Mouse (Mus musculus) limb, embryonic 13.5 days (tissue): ENCODE measurements around the gene Plekho1. TPM values are rescaled to one million over a fixed set of nuclear protein-coding genes. Genes with fewer than 3 reads are reported as not detected.

Source experiments
- ATAC-seq: fragments of 200-750 bp; cut with Nextera tagmentation; 2 replicates; pipeline ENCODE4 v1.8.0; 2017; ENCODE audit warnings: low read depth, moderate number of reproducible peaks, moderate TSS enrichment; ENCODE audit not compliant: low FRiP score
- H3K27ac ChIP-seq: fragments of 300-500 bp; sonication (generic); 2 replicates; pipeline ENCODE4 v1.5.1; 2015; ENCODE audit warnings: inconsistent platforms, mild to moderate bottlenecking, moderate library complexity
- H3K27me3 ChIP-seq: fragments of 300-500 bp; sonication (generic); 2 replicates; pipeline ENCODE4 v1.6.1; 2015; ENCODE audit warnings: mild to moderate bottlenecking, inconsistent platforms
- H3K36me3 ChIP-seq: fragments of 300-500 bp; sonication (generic); 2 replicates; pipeline ENCODE4 v1.6.1; 2015; ENCODE audit warnings: inconsistent platforms, mild to moderate bottlenecking, moderate library complexity
- H3K4me1 ChIP-seq: fragments of 300-500 bp; sonication (generic); 2 replicates; pipeline ENCODE4 v1.6.1; 2015; ENCODE audit warnings: inconsistent platforms
- H3K4me2 ChIP-seq: fragments of 300-500 bp; sonication (generic); replicated peaks from 2 replicates; pipeline ENCODE4 v1.6.1; 2015; ENCODE audit warnings: inconsistent platforms, mild to moderate bottlenecking, moderate library complexity
- H3K4me3 ChIP-seq: fragments of 300-500 bp; sonication (generic); 2 replicates; pipeline ENCODE4 v1.5.1; 2015; ENCODE audit warnings: moderate library complexity, mild to moderate bottlenecking, inconsistent platforms
- H3K9ac ChIP-seq: fragments of 300-500 bp; sonication (generic); 2 replicates; pipeline ENCODE4 v1.6.1; 2015; ENCODE audit warnings: mild to moderate bottlenecking, inconsistent platforms
- H3K9me3 ChIP-seq: fragments of 300-500 bp; sonication (generic); 2 replicates; pipeline ENCODE4 v1.6.1; 2016; ENCODE audit warnings: inconsistent platforms
- WGBS: fragments of 180-500 bp; shearing (Covaris S2); methylation state at CpG from one replicate; pipeline ENCODE4 v1.1.7; 2015; 5-methylcytosine and 5-hydroxymethylcytosine counted together
- polyA plus RNA-seq: library from polyadenylated mRNA; unstranded; fragments of >200 nt; fragmentation: Nextera tagmentation; extraction: Ambion mirVana; gene quantifications from 2 replicates; pipeline ENCODE4 v1.2.1, GENCODE M21; 2015

Plekho1 gene
- polyA plus RNA-seq, 1 experiment from 2014 or later = 60.0 TPM

- WGBS = 68% methylated on average over 9 of the region's 9 CpGs
- Histone ChIP-seq H3K9me3 (no peaks in the 10 kb centered on the region), H3K27me3 (no peaks in the 10 kb centered on the region), H3K36me3 (peaks cover 5% of the 10 kb centered on the region; the same call in 1 of the 2 replicates), H3K4me3 (no peak overlapping the region), H3K27ac (no peak overlapping the region), H3K4me2 (no peak overlapping the region), H3K9ac (no peak overlapping the region; the same call in 1 of the 2 replicates), H3K4me1 (peaks cover 17% of the 10 kb centered on the region)
- ATAC-seq = no peak
These were observed 5.2 kb upstream of the Plekho1 start for GRCm38 (mm10) chr3:96000921-96001501.

- WGBS = 84% methylated on average over 14 of the region's 14 CpGs
- Histone ChIP-seq H3K27ac (no peak overlapping the region), H3K4me1 (peaks cover 17% of the 10 kb centered on the region), H3K4me2 (no peak overlapping the region), H3K9me3 (no peaks in the 10 kb centered on the region), H3K4me3 (no peak overlapping the region), H3K27me3 (no peaks in the 10 kb centered on the region), H3K36me3 (peaks cover 5% of the 10 kb centered on the region; the same call in 1 of the 2 replicates), H3K9ac (no peak overlapping the region)
- ATAC-seq = no peak
These were observed 4.4 kb upstream of the Plekho1 start for GRCm38 (mm10) chr3:96000080-96000632.

DNA sequence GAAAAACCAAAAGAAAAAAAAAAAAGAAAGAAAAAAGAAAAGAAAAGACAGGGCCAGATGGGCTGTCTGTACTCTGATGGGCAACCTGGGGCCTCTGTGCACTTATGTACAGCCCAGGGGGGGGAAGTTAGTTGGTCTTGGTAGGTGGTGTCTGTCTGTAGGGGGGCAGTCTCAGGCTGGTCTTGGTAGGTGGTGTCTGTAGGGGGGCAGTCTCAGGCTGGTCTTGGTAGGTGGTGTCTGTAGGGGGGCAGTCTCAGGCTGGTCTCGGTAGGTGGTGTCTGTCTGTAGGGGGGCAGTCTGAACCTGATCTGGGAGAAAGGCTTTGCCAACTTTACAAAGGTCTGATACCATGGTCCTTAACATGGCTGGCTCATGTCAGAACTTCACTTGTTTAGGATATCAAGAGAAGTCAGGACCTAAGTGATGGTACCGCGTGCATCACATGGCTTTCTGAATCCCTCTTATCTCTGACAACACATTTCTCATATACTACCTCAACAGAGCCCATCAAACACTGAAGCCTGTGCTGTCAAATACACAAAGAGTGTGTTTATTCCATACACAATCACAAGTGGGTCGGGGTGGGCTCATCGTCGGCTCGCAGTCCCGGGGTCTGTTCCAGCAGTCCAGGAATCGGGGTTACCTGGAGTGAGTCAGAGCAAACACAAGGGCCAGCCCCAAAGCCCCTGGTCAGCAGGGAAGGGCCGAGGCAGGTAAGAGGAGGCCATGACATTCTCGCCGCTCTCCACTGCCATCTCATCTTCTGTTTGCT lies 3.7 kb upstream of the Plekho1 start:
- no peaks in the 10 kb centered on the region for H3K9me3 ChIP-seq
- no peak for ATAC-seq
- H3K27me3 ChIP-seq = no peaks in the 10 kb centered on the region
- H3K36me3 ChIP-seq = peaks cover 5% of the 10 kb centered on the region; the same call in 1 of the 2 replicates
- H3K27ac ChIP-seq = no peak overlapping the region
- H3K4me2 ChIP-seq = no peak overlapping the region
- H3K4me3 ChIP-seq = no peak overlapping the region
- H3K4me1 ChIP-seq = peaks cover 17% of the 10 kb centered on the region
- 91% methylated on average over 12 of the region's 12 CpGs for WGBS
- H3K9ac ChIP-seq = no peak overlapping the region

DNA sequence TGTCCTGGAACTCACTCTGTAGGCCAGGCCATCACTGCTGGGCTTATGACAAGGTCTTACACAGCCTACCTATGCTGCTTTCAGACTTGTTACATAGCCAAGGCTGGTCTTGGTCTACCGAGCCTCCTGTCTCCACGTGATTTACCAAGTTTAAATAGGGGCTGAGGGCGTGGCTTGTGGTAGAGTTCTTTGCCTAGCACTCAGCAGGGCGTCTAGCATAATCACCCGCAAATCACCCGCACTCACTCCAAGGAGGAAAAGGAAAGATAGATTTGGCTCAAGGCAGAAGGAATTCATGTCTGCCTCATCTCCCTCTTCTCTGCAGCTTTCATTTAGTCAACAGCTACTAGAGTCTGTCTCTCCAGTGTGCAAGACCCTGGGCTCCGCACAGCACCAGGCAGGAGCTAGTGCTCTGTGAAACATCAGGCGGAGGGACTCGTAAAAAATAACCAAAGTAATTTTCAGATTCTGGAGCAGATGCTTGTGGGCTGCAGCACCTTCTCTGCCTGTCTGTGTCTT lies 1.5 kb upstream of the Plekho1 start:
- Histone ChIP-seq H3K4me3 (peak overlapping the region; percentile 80), H3K4me1 (peaks cover 39% of the 10 kb centered on the region), H3K36me3 (peaks cover 13% of the 10 kb centered on the region), H3K27me3 (no peaks in the 10 kb centered on the region), H3K4me2 (peak overlapping the region; percentile 84), H3K9ac (peak overlapping the region; percentile 99; the same call in 1 of the 2 replicates), H3K27ac (peak overlapping the region; percentile 61; the same call in 1 of the 2 replicates), H3K9me3 (no peaks in the 10 kb centered on the region)
- 0 out of 2 replicates have a peak, but pooled peaks have one; percentile 44 for ATAC-seq
- WGBS = 8% methylated on average over 9 of the region's 9 CpGs

DNA sequence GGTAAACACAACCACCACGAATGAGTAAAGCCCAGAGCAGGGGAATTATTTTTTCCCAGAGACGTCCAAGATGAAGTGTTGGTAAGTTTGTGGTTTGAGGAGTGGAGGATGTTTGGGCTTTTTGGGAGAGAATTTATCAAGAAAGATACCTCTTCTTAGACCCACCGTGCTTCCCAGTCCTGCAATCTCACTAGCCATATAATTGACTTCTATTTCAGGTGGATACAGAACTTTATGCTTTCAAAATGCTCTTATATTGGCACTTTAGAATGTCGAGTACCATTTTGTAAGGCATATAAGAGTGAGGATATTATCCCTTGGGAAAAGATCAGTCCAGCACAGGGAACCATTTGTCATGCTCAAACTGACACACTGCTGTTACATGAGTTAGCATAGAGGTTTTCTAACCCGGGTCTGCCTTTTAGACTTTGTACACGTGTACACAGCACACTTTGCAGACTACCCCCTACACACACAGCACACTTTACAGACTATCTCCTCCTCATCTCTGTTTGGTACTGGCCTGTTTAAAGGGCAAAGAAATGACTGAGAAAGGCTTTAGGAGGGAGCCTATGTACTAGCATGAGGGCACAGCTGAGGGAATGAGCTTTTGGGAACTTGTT lies 761 bp upstream of the Plekho1 start:
- no peak for ATAC-seq
- Histone ChIP-seq H3K27ac (peak overlapping the region; percentile 99), H3K4me2 (peak overlapping the region; percentile 84), H3K36me3 (peaks cover 20% of the 10 kb centered on the region), H3K4me1 (peaks cover 41% of the 10 kb centered on the region), H3K9me3 (no peaks in the 10 kb centered on the region), H3K9ac (peak overlapping the region; percentile 99), H3K4me3 (peak overlapping the region; percentile 80), H3K27me3 (no peaks in the 10 kb centered on the region)
- 4% methylated on average over 6 of the region's 6 CpGs for WGBS

DNA sequence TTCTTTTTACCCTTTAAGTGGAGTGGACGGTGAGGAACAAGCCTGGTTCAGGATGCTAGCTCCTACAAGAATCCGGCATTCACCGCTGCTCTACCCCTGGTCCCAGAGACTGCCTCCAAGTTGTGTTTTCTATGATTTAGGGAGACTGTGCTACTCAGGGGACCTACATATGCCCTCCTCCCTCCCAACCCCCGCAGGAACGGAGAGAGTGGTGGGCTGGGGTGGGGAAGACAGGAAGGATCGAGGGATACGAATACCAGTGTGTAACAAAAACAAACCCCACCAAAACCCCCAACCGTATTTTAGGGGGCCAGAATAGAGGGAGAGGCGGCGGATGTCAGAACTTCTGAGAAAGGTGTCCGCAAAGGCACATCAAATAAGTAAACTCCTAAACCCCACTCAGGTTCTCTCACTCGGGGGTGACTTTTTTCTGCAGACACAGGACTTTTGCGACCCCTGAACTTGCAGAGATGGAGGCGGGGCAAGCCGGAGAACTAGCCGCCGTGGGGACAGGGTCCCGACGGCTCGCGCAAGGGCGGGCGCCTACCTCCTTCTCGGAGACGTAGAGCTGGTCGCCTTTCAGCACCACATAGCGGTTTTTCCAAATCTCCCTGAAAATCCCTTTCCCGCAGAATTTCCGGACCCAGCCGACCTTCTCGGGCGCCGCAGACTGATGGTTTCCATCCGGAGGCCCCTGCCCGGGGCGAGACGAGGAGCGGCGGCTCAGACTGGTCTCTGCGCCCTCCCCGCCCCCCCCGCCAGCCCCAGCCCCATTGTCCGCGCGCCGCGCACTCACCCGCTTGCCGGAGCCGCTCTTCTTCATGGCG lies 613 bp downstream of the Plekho1 start:
- peak overlapping the region; percentile 80 for H3K4me3 ChIP-seq
- H3K4me1 ChIP-seq = peaks cover 41% of the 10 kb centered on the region
- peak overlapping the region; percentile 99 for H3K9ac ChIP-seq
- H3K36me3 ChIP-seq = peaks cover 33% of the 10 kb centered on the region
- peak overlapping the region; percentile 99 for H3K27ac ChIP-seq
- H3K27me3 ChIP-seq = no peaks in the 10 kb centered on the region
- no peaks in the 10 kb centered on the region for H3K9me3 ChIP-seq
- peak; percentile 71; the same call in 1 of the 2 replicates for ATAC-seq
- peak overlapping the region; percentile 84 for H3K4me2 ChIP-seq
- WGBS = under 1% methylated on average over 49 of the region's 51 CpGs

GRCm38 (mm10) chr3:95994381-95994846 lies 1.4 kb downstream of the Plekho1 start:
- Histone ChIP-seq H3K4me1 (peaks cover 41% of the 10 kb centered on the region), H3K4me3 (peak overlapping the region; percentile 80), H3K9me3 (no peaks in the 10 kb centered on the region), H3K4me2 (peak overlapping the region; percentile 84), H3K27me3 (no peaks in the 10 kb centered on the region), H3K27ac (peak overlapping the region; percentile 99), H3K36me3 (peaks cover 41% of the 10 kb centered on the region), H3K9ac (peak overlapping the region; percentile 99)
- no peak for ATAC-seq
- 10% methylated on average over 6 of the region's 6 CpGs for WGBS

DNA sequence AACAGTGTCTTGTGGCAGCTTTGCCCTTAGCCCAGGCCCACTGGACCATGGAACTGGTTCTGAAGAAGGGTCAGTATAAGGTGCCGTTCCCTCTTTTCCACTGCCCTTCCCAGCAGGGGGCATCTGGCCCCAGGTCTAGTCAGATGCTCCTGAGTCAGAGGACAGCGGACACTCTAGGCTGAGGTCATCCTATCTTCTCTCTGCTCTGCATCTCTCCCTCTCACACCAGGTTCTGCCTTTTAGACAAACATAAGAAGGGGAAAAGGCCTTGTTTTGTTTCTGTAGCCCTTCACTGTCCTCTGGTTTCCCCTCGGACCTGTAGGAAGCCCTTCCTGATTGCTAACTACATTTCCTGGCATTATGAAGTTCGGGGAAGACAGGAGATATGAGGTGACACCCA lies 1.9 kb downstream of the Plekho1 start:
- Histone ChIP-seq H3K4me2 (peak overlapping the region; percentile 84), H3K4me3 (peak overlapping the region; percentile 80), H3K9ac (peak overlapping the region; percentile 99), H3K36me3 (peaks cover 45% of the 10 kb centered on the region), H3K27me3 (no peaks in the 10 kb centered on the region), H3K4me1 (peaks cover 41% of the 10 kb centered on the region), H3K9me3 (no peaks in the 10 kb centered on the region), H3K27ac (peak overlapping the region; percentile 99; the same call in 1 of the 2 replicates)
- no peak for ATAC-seq
- 27% methylated on average over 4 of the region's 4 CpGs for WGBS

DNA sequence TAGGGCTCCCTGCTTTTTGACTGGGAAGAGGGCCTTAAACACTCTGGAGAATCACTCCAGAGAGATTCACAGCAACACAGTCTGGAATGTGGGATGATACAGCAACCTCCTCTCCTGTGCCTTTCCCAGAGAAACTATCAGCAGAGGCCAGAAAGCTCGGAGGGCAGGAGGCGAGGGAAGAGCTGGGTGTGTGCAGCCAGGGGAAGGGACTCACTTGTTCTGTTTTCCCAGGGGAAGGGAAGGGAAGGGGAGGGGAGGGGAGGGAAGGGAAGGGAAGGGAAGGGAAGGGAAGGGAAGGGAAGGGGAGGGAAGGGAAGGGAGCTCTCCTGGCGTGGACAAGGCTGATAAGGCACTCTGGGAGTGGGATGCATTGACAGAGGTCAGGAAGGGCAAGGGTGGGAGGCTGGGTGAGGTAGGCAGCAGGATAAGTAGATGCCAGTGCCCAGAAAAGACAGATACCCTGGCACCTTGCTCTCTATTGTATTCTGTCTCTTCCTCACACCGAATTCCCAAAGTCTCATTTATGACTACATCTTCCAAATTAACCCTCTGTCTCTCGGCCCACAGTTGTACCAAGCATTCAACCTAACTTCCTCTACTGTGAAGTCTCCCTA lies 2.7 kb downstream of the Plekho1 start:
- Histone ChIP-seq H3K36me3 (peaks cover 49% of the 10 kb centered on the region), H3K4me2 (peak overlapping the region; percentile 84), H3K4me3 (peak overlapping the region; percentile 80), H3K27me3 (no peaks in the 10 kb centered on the region), H3K27ac (0 out of 2 replicates have a peak overlapping the region, but pooled peaks have one; percentile 28), H3K9me3 (no peaks in the 10 kb centered on the region), H3K9ac (peak overlapping the region; percentile 99), H3K4me1 (peaks cover 41% of the 10 kb centered on the region)
- WGBS = 63% methylated on average over 5 of the region's 5 CpGs
- no peak for ATAC-seq

- no peak overlapping the region for H3K9ac ChIP-seq
- H3K27ac ChIP-seq = peak overlapping the region; percentile 33; the same call in 1 of the 2 replicates
- no peak overlapping the region for H3K4me3 ChIP-seq
- no peaks in the 10 kb centered on the region for H3K9me3 ChIP-seq
- H3K4me2 ChIP-seq = no peak overlapping the region
- no peak for ATAC-seq
- 80% methylated on average over 12 of the region's 12 CpGs for WGBS
- H3K4me1 ChIP-seq = peaks cover 43% of the 10 kb centered on the region
- H3K27me3 ChIP-seq = no peaks in the 10 kb centered on the region
- peaks cover 57% of the 10 kb centered on the region for H3K36me3 ChIP-seq
These were observed 5.3 kb downstream of the Plekho1 start for GRCm38 (mm10) chr3:95990413-95990941.
